Mouse (Mus musculus) gastrocnemius, adult 18-20 months (tissue): ENCODE measurements at regions not wholly inside any gene's neighbourhood (a gene's known extent, or its start where the extent isn't known, plus 50 kb on each side); places are given as distances from the start of the nearest gene placed in this dataset.

Source experiments
- DNase-seq: peaks from one replicate; pipeline ENCODE4 v3.0.0; 2021; ENCODE audit warnings: low spot score

DNA sequence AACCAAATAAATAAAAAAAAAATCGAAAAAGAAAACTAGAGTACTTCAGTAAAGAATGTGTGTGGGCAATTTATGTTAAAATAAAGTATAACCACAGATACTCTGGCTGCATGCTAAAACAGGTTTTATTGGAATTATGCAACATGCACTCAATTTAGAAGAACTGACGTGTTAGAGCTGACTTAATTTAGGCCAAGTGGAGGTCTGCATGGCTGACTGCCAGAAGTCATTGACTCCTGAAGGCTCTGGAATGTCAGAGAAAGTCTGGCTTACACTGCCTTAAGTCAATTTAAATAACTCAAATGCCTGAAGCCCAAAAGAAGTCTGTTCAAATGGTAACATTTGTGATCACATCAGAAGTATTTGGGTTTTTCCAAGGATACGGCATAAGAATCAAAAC is 198.1 kb upstream of the Gm10192 start:
- DNase-seq = no peak

- no peak for DNase-seq
Observed at GRCm38 (mm10) chr4:97377593-97378542, 194.9 kb upstream of the Gm10192 start.

DNA sequence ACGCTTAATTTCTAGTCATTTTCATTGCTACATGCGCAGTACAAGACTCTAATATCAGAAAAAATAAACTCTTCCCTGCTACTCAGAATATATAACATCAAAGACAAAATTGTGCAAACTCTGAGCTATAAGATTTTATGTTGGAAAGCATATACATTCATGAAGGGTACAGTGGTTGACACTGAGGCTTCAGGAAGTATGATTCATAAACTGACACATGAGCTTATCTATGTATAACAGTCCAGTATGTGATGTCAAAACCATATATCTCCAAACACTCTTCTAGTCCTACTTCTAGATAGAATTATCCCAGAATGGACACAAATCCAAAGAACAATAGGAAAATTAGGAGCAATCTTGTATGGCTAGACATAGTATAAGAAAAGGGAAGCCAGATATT is 177.5 kb upstream of the Gm10192 start:
- no peak for DNase-seq

- no peak for DNase-seq
Observed at GRCm38 (mm10) chr4:97357958-97358357, 175.0 kb upstream of the Gm10192 start.

DNA sequence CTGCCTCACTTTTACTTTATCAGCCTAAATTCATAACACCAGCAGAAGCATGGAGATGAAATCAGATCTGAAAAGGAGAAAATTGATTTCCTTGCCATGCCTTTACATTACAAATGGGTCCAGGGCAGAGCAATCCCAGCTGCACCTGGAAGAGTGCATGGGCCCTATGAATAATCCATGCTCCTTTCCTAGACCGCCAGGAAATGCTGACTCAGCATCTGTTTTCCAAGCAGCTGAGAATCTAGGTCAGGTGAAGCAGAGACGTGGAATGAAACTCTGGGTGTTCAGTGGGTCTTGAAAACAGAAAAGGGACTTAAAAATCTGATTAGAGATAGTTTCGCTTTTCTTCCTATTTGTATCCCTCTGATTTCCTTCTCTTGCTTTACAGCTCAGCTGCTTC is 163.8 kb upstream of the Gm10192 start:
- no peak for DNase-seq

- DNase-seq = no peak
Observed at GRCm38 (mm10) chr4:97344335-97344734, 161.4 kb upstream of the Gm10192 start.

- DNase-seq = no peak
Observed at GRCm38 (mm10) chr4:97343378-97343777, 160.4 kb upstream of the Gm10192 start.
